Mouse (Mus musculus): ENCODE measurements around the gene Ldb3.

GRCm38 (mm10) chr14:34595596-34596255 lies 7.2 kb upstream of the Ldb3 start:
- TF ChIP-seq CTCF (IDR thresholded peaks at IDR 0.05; ENCODE audit: low read depth) (peak; percentile 67), EP300 (IDR thresholded peaks at IDR 0.05; ENCODE audit: low read depth) (no peak)
